Mouse (Mus musculus): ENCODE results near the gene Itgal. TPM values are rescaled to one million over a fixed set of nuclear protein-coding genes. Genes with fewer than 3 reads are reported as not detected.
A peak's percentile ranks its signal among the peaks of the same experiment; 100 is the strongest.
"Not testable (repeated sequence)": the region's sequence is repeated elsewhere in the genome, so short reads cannot be mapped to it uniquely, and the experiment has no call there.

Itgal gene
- total RNA-seq, 2 experiments from 2014 or later: 3.9 to 14.3 TPM

DNA sequence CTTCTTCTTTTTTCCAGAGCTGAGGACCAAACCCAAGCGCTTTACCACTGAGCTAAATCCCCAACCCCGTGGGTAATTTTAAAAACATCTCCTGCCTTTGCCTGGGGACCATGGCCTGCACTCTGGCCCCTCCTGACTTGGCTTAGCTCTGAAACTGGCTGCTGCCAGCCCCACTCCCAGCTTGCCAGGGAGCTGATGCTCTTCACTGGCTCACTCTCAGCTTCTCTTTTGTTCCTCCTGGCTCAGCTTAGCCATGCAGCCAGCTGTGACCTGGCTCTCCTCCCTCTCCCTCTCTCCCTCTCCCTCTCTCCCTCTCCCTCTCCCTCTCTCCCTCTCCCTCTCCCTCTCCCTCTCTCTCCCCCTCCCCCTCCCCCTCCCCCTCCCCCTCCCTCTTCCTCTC, 30.6 kb downstream of the Itgal start:
- no peak for ATAC-seq (replicated peaks; ENCODE audit: low FRiP score, poor library complexity, severe bottlenecking)

DNA sequence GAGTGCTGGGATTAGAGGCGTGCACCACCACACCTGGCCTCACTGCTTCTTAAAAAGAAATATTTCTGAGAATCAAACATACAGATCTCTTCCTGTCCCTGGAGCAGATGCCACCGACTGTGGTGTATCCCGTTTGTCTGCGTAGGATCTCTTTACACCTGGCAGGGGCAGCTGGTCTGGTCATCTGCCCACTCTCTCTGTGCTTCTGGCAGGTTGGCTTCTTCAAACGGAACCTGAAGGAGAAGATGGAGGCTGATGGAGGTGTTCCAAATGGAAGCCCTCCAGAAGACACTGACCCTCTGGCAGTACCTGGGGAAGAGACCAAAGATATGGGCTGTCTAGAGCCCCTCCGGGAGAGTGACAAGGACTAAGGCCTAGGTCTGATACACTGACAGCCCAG, 37.2 kb downstream of the Itgal start:
- no peak for ATAC-seq (replicated peaks; ENCODE audit: low FRiP score, poor library complexity, severe bottlenecking)

DNA sequence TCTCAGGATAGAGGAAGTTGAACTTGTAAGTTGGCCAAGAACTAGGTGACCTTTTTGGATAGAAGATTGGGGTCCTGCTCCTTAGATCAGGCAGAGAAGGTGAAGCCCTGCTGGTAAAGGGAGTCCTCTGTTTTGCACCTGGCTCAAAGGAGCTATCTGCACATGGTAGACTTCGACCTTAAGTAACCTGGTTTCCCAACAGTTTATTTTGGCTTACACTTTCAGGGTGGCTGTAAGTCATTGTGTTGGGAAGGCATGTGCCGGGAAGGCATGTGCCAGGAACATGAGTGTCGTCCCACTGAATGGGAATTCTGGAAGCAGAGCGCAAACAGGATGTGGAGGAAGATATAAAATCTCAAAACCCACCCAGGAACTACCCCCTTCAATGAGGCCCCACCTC, 39.5 kb downstream of the Itgal start:
- no peak for ATAC-seq (replicated peaks; ENCODE audit: low FRiP score, poor library complexity, severe bottlenecking)

DNA sequence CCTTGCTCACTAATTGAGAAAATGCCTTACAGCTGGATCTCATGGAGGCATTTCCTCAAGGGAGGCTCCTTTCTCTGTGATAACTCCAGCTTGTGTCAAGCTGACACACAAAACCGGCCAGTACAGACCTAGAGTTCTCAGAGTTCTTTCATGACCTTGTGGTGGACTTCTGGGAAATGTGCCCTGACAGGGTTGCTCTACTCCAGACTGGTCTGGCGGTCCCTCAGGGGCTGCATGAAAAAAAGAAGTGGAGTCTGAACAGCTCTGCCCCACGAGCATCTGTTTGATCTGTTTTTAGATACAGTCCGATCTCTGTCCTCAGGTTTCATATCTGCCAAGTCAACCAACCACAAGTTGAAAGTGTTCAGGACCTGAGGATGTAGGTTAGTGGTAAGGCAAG, 41.6 kb downstream of the Itgal start:
- no peak for ATAC-seq (replicated peaks; ENCODE audit: low FRiP score, poor library complexity, severe bottlenecking)

DNA sequence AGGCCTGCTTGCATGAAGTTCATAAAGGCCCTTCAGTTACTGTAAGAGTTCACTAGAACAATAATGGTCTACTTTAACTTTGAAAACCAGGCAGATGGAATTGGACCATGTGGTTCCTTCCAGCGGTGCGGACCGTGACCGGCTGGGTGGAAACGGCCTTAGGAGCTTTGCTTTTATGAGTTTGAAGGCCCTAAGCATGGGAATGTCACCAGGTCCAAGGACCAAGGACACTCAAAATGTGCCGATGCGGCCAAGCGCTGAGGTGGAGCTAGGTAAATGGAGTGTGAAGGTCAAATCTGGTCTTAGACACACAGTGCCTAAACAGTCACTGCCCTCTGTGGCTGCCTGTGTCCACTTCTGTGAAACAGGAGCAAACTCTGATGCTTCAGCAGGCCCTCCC, 45.3 kb downstream of the Itgal start:
- ATAC-seq (replicated peaks; ENCODE audit: low FRiP score, poor library complexity, severe bottlenecking): no peak

DNA sequence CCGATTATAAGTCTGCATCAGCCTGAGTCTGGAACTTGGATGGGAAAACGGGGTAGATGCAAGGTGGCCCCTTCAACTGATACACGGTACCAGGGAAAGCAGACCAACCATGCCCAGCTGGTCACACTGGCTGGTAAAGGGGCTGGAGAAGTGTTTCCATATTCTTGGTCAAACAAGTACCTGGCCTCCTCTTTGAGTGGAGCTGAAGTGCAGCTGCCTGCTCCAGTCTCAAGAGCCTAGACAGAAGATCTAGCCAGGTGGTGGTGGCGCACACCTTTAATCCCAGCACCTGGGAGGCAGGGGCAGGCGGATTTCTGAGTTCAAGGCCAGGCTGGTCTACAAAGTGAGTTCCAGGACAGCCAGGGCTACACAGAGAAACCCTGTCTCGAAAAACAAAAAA, 45.8 kb downstream of the Itgal start:
- ATAC-seq (replicated peaks; ENCODE audit: low FRiP score, poor library complexity, severe bottlenecking): not testable (repeated sequence)

DNA sequence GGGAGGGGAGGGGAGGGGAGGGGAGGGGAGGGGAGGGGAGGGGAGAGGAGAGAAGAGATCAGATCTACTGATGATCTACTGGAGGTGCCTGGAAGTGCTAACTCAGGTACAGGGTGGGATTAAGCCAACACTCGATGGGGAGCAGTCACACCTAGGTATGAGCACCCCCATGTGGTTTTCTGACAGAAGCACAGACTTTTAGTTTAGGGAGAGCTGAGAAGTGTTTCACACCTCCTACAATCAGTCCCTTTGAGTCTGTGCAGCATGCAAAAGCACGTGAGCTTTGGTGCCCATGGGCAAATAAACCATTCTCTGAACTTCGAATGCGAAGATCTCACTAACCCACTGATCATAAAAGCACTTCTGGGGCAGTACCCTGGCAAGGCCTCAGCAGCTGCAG, 46.3 kb downstream of the Itgal start:
- no peak for ATAC-seq (replicated peaks; ENCODE audit: low FRiP score, poor library complexity, severe bottlenecking)

DNA sequence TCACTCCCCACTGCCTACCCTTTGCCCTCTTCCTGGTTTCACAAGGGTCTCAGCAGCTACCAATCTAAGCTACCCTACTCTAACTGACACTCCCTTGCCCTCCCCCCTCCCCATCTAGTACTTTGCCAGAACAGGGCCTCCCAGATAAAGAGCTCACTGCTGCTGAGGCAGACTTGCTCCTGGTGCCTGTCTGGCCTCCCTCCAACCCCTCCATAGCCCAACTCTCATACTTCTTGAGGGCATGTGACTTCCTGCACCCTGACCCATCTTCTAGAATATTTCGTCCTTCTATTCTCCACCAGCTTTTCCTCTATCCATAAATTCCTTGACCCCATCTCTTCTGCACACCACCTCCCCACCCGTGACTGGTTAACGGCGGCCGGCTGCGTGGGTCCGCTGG, 46.8 kb downstream of the Itgal start:
- no peak for ATAC-seq (replicated peaks; ENCODE audit: low FRiP score, poor library complexity, severe bottlenecking)

DNA sequence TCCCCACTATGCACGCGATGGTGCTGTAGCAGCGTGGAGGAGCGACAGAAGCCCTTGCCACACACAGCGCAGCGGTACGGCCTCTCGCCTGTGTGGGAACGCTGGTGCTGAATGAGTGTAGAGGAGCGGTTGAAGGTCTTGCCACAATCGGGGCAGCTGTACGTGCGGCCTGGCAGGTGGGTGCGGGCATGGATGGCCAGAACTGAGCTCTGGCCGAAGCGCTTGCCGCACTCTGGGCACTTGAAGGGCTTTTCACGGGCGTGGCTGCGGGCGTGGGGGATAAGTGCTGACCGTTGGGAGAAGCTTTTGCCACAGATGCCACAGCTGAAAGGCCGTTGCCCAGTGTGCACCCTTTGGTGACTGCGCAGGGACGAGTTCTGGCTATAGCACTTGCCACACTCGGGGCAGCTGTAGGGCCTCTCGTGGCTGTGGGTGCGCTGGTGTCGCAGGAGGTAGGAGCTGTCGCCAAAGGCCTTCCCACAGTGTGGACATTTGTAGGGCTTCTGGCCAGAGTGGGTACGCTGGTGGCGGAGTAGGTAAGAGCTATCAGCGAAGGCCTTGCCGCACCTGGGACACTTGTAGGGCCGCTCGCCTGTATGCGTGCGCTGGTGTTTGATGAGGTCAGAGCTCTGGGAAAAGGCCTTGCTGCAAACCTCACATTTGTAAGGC, 47.4 kb downstream of the Itgal start:
- no peak for ATAC-seq (replicated peaks; ENCODE audit: low FRiP score, poor library complexity, severe bottlenecking)

DNA sequence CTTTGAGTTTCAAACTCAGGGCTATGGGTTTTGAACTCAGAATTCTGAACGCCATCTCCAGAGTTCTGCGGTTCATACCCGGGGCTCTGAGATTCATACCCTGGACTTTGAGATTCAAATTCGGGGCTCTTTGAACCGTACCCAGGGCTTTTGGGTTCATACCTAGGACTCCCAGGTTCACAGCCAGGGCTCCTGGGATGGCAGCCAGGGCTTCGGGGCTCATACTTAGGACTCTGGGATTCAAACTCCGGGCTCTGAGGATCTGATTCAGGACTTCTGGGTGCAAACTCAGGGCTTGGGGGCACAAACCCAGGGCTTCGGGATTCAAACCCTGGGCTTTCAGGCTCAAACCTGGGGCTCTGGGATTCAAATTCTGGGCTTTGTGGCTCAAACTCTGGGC, 48.3 kb downstream of the Itgal start:
- ATAC-seq (replicated peaks; ENCODE audit: low FRiP score, poor library complexity, severe bottlenecking): no peak

DNA sequence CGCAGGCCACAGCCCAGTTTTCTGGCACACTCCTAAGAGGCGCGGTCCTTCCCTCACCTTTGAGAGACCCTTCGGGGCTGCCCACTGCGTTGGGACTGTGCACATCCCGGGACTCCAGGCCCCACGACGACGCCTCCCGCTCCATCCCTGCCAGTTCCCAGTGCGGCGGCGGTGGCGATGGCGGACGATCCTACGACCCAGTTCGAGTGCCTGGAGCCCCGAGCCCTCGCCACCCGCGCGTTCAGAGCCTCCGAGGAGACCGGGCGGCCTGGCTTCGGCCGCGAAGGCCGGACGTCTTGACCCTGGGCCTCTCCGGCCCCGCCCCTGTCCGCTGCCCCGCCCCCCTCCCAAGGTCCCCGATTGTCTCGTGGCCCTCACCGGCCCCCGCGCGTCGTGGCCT, 49.0 kb downstream of the Itgal start:
- ATAC-seq (replicated peaks; ENCODE audit: low FRiP score, poor library complexity, severe bottlenecking): no peak

DNA sequence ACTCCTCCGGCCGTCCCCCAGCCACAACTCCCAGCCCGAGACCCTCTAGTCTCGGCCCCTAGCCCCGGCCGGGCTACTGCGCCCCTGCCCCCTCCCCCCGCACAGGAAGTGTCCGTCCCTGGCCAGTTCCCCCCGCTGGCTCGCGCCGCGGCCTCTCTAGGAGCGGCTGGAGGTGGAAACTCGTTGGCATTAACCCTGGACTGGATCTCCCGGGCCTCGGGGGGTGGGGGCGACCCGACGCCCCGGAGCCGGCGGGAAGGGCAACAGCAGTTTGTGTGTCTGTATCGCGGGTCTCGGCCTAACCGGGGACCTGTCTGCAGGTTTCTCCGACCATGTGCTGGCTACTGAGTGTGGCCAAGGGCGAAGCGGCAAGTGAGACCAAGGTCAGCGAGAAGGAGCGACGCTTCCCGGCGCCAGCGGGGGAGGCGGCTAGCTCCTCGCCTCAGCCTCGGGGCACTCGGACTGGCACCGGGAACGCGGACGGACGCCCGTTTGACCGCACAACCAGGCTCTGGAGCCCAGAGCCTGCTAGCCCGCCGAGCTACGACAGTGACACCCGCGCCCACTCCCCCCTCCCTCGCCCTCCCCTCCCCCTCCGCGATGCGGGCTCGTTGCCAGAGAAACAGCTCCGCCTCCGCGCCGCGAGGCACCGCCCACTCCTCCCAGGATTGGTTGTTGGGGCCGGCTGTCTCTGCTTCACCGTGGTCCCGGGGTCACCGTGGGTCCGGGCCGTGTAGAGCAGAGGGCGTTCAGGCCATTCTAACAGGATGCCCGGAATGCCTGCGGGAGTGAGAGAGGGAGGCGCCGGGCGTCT, 49.7 kb downstream of the Itgal start, which contains the start of gene Zfp768:
Gene Zfp768, minus strand, starts transcription at position 78 of the 814 bp plus-strand sequence.
- ATAC-seq (replicated peaks; ENCODE audit: low FRiP score, poor library complexity, severe bottlenecking): peak; percentile 85

DNA sequence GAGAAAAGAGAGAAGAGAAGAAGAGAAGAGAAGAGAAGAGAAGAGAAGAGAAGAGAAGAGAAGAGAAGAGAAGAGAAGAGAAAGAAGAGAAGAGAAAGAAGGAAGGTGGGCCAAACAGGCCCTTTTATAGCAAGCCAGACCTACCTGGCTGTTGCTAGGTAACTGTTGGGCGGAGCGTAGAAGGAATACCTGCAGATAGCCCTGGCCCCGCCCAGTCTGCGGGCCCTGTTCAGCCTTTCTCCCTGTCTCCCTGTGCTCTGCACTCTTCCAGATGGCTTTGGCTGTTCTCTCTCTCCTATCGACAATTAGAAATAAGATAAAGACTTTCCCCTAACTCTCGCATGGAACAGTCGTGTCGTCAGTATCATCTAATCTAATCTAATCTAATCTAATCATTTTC, 50.6 kb downstream of the Itgal start:
- ATAC-seq (replicated peaks; ENCODE audit: low FRiP score, poor library complexity, severe bottlenecking): no peak

DNA sequence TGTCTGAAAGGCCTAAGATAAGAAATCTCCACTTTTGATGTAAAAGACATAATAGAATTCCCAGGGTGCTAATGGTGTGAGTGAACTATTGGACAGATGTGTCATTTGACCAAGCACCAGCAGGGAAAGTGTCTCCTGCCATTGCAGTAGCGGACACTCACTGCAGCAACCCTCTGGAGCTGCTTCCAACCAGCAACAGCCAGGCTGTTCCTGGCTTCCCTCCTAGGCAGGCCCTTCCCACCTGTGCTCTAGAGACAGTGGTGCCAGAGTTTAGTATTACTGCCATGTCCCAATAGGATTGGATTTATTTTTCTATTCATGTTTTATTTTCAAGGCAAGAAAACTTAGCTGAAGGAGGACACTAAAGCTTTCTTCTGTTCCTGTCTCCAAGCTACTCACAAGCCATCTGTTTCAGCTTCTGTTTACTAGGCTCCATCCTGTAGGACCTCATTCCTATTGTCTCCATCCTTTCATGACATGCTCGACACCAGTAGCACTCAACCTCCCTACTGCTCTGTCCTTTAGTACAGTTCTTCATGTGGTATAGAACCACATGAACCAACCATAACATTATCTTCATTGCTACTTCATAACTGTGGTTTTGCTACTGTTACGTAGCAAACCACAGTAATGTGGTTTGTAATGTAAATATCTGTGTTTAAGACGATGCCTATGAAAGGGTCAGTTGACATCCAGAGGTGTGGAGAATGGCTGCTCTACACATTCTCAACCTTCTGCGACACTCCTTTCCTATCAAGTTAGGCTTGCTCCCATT, 55.4 kb downstream of the Itgal start:
- ATAC-seq (replicated peaks; ENCODE audit: low FRiP score, poor library complexity, severe bottlenecking): no peak

DNA sequence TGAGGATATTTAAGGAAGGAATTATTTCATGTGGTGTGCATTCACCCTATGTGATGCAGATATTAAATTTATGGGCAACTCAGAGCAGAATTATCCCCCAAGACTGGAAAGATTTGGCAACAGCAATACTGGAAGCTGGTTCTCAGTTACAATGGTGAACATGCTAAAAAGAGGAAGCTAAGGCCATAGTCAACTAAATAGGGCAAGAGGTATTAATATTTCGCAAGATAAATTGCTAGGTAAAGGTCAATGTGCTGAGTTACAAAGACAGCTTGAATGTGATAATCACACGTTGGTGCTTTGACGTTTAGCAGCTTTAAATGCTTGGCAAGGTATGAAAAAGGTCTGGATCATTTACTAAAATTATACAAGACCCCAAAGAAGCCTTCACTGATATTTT, 59.7 kb downstream of the Itgal start:
- no peak for ATAC-seq (replicated peaks; ENCODE audit: low FRiP score, poor library complexity, severe bottlenecking)

DNA sequence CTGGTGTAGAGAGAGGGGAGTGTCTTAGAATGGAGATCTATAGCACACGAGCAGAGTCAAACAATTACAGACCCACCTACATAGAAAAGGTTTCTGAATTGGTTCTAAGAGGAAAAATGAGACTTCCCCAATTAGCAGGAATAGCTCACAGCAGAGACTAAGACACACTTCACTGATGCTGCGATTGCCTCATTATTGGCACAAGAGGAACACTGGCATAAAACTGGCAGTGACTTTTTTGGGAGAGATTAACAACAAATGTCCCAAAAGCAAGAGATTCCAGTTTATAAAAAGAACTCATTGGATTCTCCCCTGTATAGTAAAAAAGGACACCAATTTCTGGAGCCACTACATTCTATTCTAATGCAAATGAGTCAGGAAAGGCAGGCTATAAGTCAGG, 61.8 kb downstream of the Itgal start:
- no peak for ATAC-seq (replicated peaks; ENCODE audit: low FRiP score, poor library complexity, severe bottlenecking)

DNA sequence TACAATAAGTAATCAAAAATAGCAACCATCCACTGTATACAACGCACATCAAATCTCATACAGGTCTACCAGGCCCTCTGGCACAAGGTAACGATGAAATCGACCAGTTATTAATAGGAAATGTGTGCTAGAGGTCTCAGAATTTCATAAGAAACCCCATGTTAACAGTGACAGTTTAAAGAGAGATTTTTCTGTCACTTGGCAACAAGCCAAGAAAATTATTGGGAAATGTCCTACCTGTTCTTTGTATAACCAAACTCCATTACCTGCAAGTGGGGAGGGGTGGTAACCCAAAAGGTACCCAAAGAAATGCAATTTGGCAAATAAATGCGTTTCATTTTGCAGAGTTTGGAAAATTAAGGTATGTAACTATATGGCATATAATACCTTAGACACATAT, 62.4 kb downstream of the Itgal start:
- ATAC-seq (replicated peaks; ENCODE audit: low FRiP score, poor library complexity, severe bottlenecking): no peak

DNA sequence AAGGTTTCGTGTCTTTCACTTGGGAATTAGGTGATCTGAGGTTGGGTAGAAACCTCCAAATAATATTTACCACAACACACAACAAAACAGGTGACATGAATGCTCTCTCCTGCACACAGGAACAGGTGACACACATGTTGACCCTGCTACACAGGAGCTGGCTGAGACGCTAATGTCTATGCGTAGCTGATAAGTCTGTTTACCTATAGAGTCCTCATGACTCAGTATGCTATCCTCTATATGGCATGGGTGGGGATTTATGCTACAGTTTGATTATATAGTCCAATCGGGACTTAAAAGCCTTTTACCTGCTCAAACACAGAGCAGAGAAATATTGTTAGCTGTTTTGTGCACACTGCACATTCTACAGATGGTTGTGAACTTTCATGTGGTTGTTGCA, 64.2 kb downstream of the Itgal start:
- no peak for ATAC-seq (replicated peaks; ENCODE audit: low FRiP score, poor library complexity, severe bottlenecking)

DNA sequence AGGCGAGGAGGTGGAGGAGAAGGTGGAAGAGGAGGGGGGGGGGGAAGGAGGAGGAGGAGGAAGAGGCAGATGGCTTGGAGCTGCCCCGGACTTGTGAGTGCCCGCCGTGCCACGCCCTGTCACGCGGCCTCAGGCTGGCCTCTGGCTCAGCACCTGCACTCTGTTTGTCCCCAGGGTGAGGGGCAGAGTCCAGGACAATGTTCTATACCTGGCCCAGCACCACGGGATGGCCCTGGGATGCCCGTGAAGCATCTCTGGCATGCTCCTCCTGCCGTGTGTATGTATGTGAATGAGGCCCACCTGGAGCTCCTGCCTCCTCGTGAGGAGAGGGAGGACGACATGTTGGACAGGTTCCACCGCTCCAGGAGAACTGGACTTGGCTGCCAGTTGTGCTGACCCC, 65.4 kb downstream of the Itgal start:
- ATAC-seq (replicated peaks; ENCODE audit: low FRiP score, poor library complexity, severe bottlenecking): no peak

DNA sequence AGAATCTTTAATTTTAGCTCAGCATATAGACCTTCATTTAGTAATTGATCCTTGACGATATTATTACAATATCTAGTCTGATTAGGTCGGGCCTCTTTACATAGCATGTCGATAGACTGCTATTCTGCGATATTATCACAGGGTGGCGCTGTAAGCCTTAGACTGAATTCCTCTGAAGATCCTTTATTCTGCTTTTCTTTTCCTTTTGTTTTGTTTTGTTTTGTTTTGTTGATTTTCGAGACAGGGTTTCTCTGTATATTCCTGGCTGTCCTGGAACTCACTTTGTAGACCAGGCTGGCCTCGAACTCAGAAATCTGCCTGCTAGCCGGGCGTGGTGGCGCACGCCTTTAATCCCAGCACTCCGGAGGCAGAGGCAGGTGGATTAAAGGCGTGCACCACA, 66.4 kb downstream of the Itgal start:
- ATAC-seq (replicated peaks; ENCODE audit: low FRiP score, poor library complexity, severe bottlenecking): not testable (repeated sequence)

DNA sequence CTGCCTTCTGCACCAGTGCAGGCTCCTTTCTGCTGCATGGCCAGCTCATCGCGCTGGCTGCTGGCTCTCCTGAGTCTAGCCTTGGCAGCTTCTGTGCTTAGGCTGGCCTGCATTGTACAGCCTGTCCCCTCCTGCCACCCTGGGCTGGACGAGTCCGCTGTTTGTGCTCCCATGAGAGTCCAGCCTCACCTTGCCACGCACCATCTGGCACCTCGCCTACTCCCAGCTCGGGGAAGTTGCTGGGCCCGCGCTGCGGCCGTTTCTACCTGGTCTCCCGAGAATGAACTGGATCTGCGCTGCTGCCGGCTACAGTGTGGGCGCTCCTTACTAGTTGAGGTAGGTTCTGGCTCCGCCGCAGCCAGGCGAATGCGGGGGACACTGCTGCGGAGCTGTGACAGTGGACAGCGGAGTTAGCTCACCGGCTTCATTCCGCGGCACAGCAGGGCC, 67.4 kb downstream of the Itgal start:
- no peak for ATAC-seq (replicated peaks; ENCODE audit: low FRiP score, poor library complexity, severe bottlenecking)
